Mouse (Mus musculus) spleen, postnatal 10 days (tissue): ENCODE results near the gene Vps13d.

ENCODE experiments used
- DNase-seq, 2 experiments: peaks; one replicate each; pipeline ENCODE4 v3.0.0; 2021 to 2022; ENCODE audit warnings: low spot score in 2 of 2

Gene Vps13d

GRCm38 (mm10) chr4:144977057-144977456, 217.7 kb downstream of the Vps13d start:
- no peak for DNase-seq

- DNase-seq = no peak
These were observed 219.3 kb downstream of the Vps13d start for GRCm38 (mm10) chr4:144975505-144975904.

GRCm38 (mm10) chr4:144974458-144974857, 220.3 kb downstream of the Vps13d start:
- DNase-seq = no peak

GRCm38 (mm10) chr4:144972948-144973720, 221.7 kb downstream of the Vps13d start:
- DNase-seq = peak in 1 of 2 experiments; percentile 30

GRCm38 (mm10) chr4:144971048-144971447, 223.8 kb downstream of the Vps13d start:
- DNase-seq = no peak

GRCm38 (mm10) chr4:144969030-144969429, 225.8 kb downstream of the Vps13d start:
- no peak for DNase-seq

- no peak for DNase-seq
These were observed 226.4 kb downstream of the Vps13d start for GRCm38 (mm10) chr4:144968371-144968770.

GRCm38 (mm10) chr4:144965255-144965654, 229.6 kb downstream of the Vps13d start:
- no peak for DNase-seq

GRCm38 (mm10) chr4:144961696-144962095, 233.1 kb downstream of the Vps13d start:
- no peak for DNase-seq

- DNase-seq = no peak
These were observed 233.6 kb downstream of the Vps13d start for GRCm38 (mm10) chr4:144961232-144961631.

- DNase-seq = no peak
These were observed 234.5 kb downstream of the Vps13d start for GRCm38 (mm10) chr4:144960188-144960904.

- no peak for DNase-seq
These were observed 237.1 kb downstream of the Vps13d start for GRCm38 (mm10) chr4:144957721-144958120.

- DNase-seq = no peak
These were observed 237.6 kb downstream of the Vps13d start for GRCm38 (mm10) chr4:144957186-144957585.

GRCm38 (mm10) chr4:144956293-144956692, 238.5 kb downstream of the Vps13d start:
- no peak for DNase-seq

GRCm38 (mm10) chr4:144955863-144956262, 238.9 kb downstream of the Vps13d start:
- DNase-seq = no peak

- DNase-seq = no peak
These were observed 241.4 kb downstream of the Vps13d start for GRCm38 (mm10) chr4:144953421-144953820.

- DNase-seq = no peak
These were observed 242.9 kb downstream of the Vps13d start for GRCm38 (mm10) chr4:144951859-144952258.

- DNase-seq = peak in 1 of 2 experiments; percentile 31
These were observed 243.9 kb downstream of the Vps13d start for GRCm38 (mm10) chr4:144950883-144951282.

GRCm38 (mm10) chr4:144950327-144950711, 244.5 kb downstream of the Vps13d start:
- DNase-seq = no peak

GRCm38 (mm10) chr4:144949441-144950326, 245.1 kb downstream of the Vps13d start:
- peak; percentile 66 to 84 for DNase-seq

- DNase-seq = peak; percentile 45 to 61
These were observed 246.9 kb downstream of the Vps13d start for GRCm38 (mm10) chr4:144947738-144948390.
